In the genomic region with DNA sequence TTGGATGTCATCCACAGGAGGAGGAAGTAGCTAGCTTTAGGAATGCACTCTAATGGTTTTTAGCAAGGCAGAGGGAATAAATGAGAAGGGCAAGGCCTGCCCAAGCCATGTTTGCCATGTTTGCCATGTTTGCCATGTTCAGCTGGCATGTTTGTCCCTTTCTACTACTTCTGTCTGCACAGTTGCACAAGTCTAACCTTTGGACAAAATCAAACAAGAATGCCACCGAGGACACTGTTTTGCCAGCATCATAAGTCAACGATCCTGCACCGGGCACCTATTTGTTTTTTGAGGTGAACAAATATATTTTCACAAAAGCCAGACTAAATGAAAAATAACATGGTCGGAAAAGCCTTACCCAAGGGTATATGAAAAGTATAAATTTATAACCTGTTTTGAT, we compare ENCODE assay signal across 50 mouse cellular contexts. TPM values are rescaled to one million over a fixed set of nuclear protein-coding genes. Genes with fewer than 3 reads are reported as not detected.
"Had no signal": no experiment of that assay in that cellular context is flagged by ENCODE, and none has a peak within 500 bp of the region (broad histone marks: within the 10 kb centered on the region; RNA-seq: fewer than 3 reads in every experiment).

No protein-coding gene starts in this region.

- H3K9me3 ChIP-seq: heart, embryonic 10.5 days; heart, embryonic 12.5 days; heart, embryonic 13.5 days; heart, embryonic 15.5 days; hindbrain, embryonic 10.5 days; hindbrain, embryonic 12.5 days; hindbrain, embryonic 13.5 days; hindbrain, embryonic 15.5 days; intestine, embryonic 15.5 days; kidney, embryonic 15.5 days had no signal

- DNase-seq: heart, postnatal 10 days; heart, postnatal 14 days; heart, postnatal 36 days; heart, postnatal 4 days; kidney, adult 11 months; kidney, adult 18-20 months; kidney, adult 2 months; kidney, adult 8-10 months; kidney, adult 9 months; kidney, postnatal 10 days; kidney, postnatal 14 days; kidney, postnatal 25 days; kidney, postnatal 36 days; kidney, postnatal 4 days; layer of hippocampus, adult 9-11 months; layer of hippocampus, postnatal 36 days had no signal

- H3K27me3 ChIP-seq: heart, embryonic 12.5 days; heart, embryonic 13.5 days; heart, embryonic 15.5 days; hindbrain, embryonic 12.5 days; hindbrain, embryonic 13.5 days; hindbrain, embryonic 15.5 days; intestine, embryonic 15.5 days; kidney, embryonic 15.5 days had no signal

- H3K4me2 ChIP-seq: heart, embryonic 12.5 days; heart, embryonic 13.5 days; heart, embryonic 15.5 days; hindbrain, embryonic 12.5 days; hindbrain, embryonic 13.5 days; hindbrain, embryonic 14.5 days; hindbrain, embryonic 15.5 days; intestine, embryonic 15.5 days; kidney, embryonic 15.5 days had no signal

- H3K36me3 ChIP-seq: intestine, embryonic 15.5 days had no signal

- H3K9ac ChIP-seq: heart, embryonic 12.5 days; heart, embryonic 13.5 days; heart, embryonic 15.5 days; hindbrain, embryonic 12.5 days; hindbrain, embryonic 13.5 days; hindbrain, embryonic 14.5 days; hindbrain, embryonic 15.5 days; intestine, embryonic 15.5 days; kidney, embryonic 15.5 days had no signal

- H3K4me3 ChIP-seq: heart, embryonic 10.5 days; heart, embryonic 12.5 days; heart, embryonic 13.5 days; heart, embryonic 15.5 days; hindbrain, embryonic 10.5 days; hindbrain, embryonic 12.5 days; hindbrain, embryonic 13.5 days; hindbrain, embryonic 15.5 days; intestine, embryonic 15.5 days; kidney, embryonic 15.5 days; layer of hippocampus, adult 2 months had no signal

- H3K27ac ChIP-seq: heart, embryonic 10.5 days; heart, embryonic 13.5 days; heart, embryonic 15.5 days; hindbrain, embryonic 10.5 days; hindbrain, embryonic 12.5 days; hindbrain, embryonic 13.5 days; hindbrain, embryonic 14.5 days; hindbrain, embryonic 15.5 days; hindbrain, postnatal 0 days; intestine, embryonic 15.5 days; kidney, embryonic 15.5 days; kidney, postnatal 0 days; layer of hippocampus, adult 2 months had no signal

- ATAC-seq: hindbrain, embryonic 16.5 days; hindbrain, postnatal 0 days; inflammation-experienced regulatory T-cells, adult 6 months; intestine, embryonic 15.5 days; intestine, embryonic 16.5 days; intestine, postnatal 0 days had no signal

RNA-seq across cellular contexts. Expression of gene Nipsnap3a, which starts 20.8 kb away (rescaled TPM):
- total RNA-seq: heart, adult 8-10 months; heart, postnatal 10 days; heart, postnatal 14 days; heart, postnatal 25 days; heart, postnatal 36 days; heart, postnatal 4 days; hematopoietic stem cell, adult 5-6 weeks; hindbrain, postnatal 0 days; layer of hippocampus, adult 18-20 months; layer of hippocampus, adult 2 months; layer of hippocampus, adult 8-10 months; layer of hippocampus, postnatal 10 days; layer of hippocampus, postnatal 14 days; layer of hippocampus, postnatal 25 days; layer of hippocampus, postnatal 36 days had no signal
- polyA plus RNA-seq: heart, embryonic 10.5 days; heart, embryonic 12.5 days; heart, embryonic 13.5 days; heart, embryonic 14.5 days; heart, embryonic 15.5 days; heart, embryonic 16.5 days; heart, postnatal 0 days; hindbrain, embryonic 10.5 days; hindbrain, embryonic 11.5 days; hindbrain, embryonic 12.5 days; hindbrain, embryonic 13.5 days; hindbrain, embryonic 14.5 days; hindbrain, embryonic 15.5 days; hindbrain, embryonic 16.5 days; hindbrain, postnatal 0 days; inflammation-experienced regulatory T-cells, adult 6 months; intestine, embryonic 14.5 days; intestine, embryonic 15.5 days; intestine, embryonic 16.5 days; intestine, postnatal 0 days; kidney, adult 2 months; kidney, embryonic 14.5 days; kidney, embryonic 15.5 days; kidney, embryonic 16.5 days; large intestine, adult 2 months had no signal

RNA-seq across cellular contexts. Expression of gene Olfr270, which starts 45.5 kb away (rescaled TPM):
- total RNA-seq: heart, adult 8-10 months; heart, postnatal 10 days; heart, postnatal 14 days; heart, postnatal 25 days; heart, postnatal 36 days; heart, postnatal 4 days; hematopoietic stem cell, adult 5-6 weeks; hindbrain, postnatal 0 days; layer of hippocampus, adult 18-20 months; layer of hippocampus, adult 2 months; layer of hippocampus, adult 8-10 months; layer of hippocampus, postnatal 10 days; layer of hippocampus, postnatal 14 days; layer of hippocampus, postnatal 25 days; layer of hippocampus, postnatal 36 days had no signal
- polyA plus RNA-seq: heart, embryonic 10.5 days; heart, embryonic 12.5 days; heart, embryonic 13.5 days; heart, embryonic 14.5 days; heart, embryonic 15.5 days; heart, embryonic 16.5 days; heart, postnatal 0 days; hindbrain, embryonic 10.5 days; hindbrain, embryonic 11.5 days; hindbrain, embryonic 12.5 days; hindbrain, embryonic 13.5 days; hindbrain, embryonic 14.5 days; hindbrain, embryonic 15.5 days; hindbrain, embryonic 16.5 days; hindbrain, postnatal 0 days; inflammation-experienced regulatory T-cells, adult 6 months; intestine, embryonic 14.5 days; intestine, embryonic 15.5 days; intestine, embryonic 16.5 days; intestine, postnatal 0 days; kidney, adult 2 months; kidney, embryonic 14.5 days; kidney, embryonic 15.5 days; kidney, embryonic 16.5 days; kidney, postnatal 0 days; large intestine, adult 2 months had no signal
